Mouse (Mus musculus) myocyte (in vitro differentiated cells): ENCODE measurements around the gene Hils1.
A peak's percentile ranks its signal among the peaks of the same experiment; 100 is the strongest.

Experiments
- E2F4 ChIP-seq: IDR thresholded peaks from one replicate; pipeline ENCODE4 v1.6.1; 2011; ENCODE audit warnings: mild to moderate bottlenecking, control low read depth, moderate library complexity; ENCODE audit not compliant: insufficient read depth
- MAX ChIP-seq: IDR thresholded peaks from one replicate; pipeline ENCODE4 v1.6.1; 2011; ENCODE audit warnings: low read depth, mild to moderate bottlenecking, control low read depth
- MYOG ChIP-seq, 3 experiments: IDR thresholded peaks; one replicate each; pipeline ENCODE4 v1.6.1; 2011; ENCODE audit warnings: control low read depth in 2 of 3, low read depth in 2 of 3, mild to moderate bottlenecking in 2 of 3; ENCODE audit not compliant: insufficient read length in 2 of 3, control insufficient read depth in 1 of 3, insufficient read depth in 1 of 3
- POLR2A ChIP-seq: IDR thresholded peaks from one replicate; pipeline ENCODE4 v1.6.1; 2011; ENCODE audit warnings: low read depth, mild to moderate bottlenecking, control low read depth, moderate library complexity; ENCODE audit not compliant: insufficient read length
- TCF12 ChIP-seq: IDR thresholded peaks from one replicate; pipeline ENCODE4 v1.6.1; 2011; ENCODE audit warnings: mild to moderate bottlenecking, control low read depth; ENCODE audit not compliant: poor library complexity, insufficient read depth, severe bottlenecking
- USF1 ChIP-seq: IDR thresholded peaks from one replicate; pipeline ENCODE4 v1.6.1; 2011; ENCODE audit warnings: low read depth, mild to moderate bottlenecking, control low read depth, moderate library complexity

- TF ChIP-seq POLR2A (peak; percentile 35), MAX (peak; percentile 48), E2F4 (no peak), TCF12 (no peak), MYOG (IDR thresholded peaks at IDR 0.05; ENCODE audit: control insufficient read depth in 1 of 3, insufficient read depth in 1 of 3, insufficient read length in 2 of 3, low read depth in 2 of 3) (peak in 1 of 3 experiments; percentile 46), USF1 (peak; percentile 2)
These were observed 25.6 kb downstream of the Hils1 start for GRCm38 (mm10) chr11:94992754-94993606.
